Mouse (Mus musculus): ENCODE results near the gene Pten.

GRCm38 (mm10) chr19:32848041-32848440, 90.7 kb downstream of the Pten start:
- TF ChIP-seq CTCF (conservative IDR thresholded peaks at IDR 0.05; ENCODE audit: low read length) (no peak), POU5F1 (IDR thresholded peaks at IDR 0.05; ENCODE audit: borderline replicate concordance, low read length) (no peak), NANOG (IDR thresholded peaks at IDR 0.05; ENCODE audit: borderline replicate concordance, low read length) (no peak)

All from E14TG2a.4 (cell line).